Comparison of ENCODE assay signal across 22 mouse cellular contexts in the genomic region with DNA sequence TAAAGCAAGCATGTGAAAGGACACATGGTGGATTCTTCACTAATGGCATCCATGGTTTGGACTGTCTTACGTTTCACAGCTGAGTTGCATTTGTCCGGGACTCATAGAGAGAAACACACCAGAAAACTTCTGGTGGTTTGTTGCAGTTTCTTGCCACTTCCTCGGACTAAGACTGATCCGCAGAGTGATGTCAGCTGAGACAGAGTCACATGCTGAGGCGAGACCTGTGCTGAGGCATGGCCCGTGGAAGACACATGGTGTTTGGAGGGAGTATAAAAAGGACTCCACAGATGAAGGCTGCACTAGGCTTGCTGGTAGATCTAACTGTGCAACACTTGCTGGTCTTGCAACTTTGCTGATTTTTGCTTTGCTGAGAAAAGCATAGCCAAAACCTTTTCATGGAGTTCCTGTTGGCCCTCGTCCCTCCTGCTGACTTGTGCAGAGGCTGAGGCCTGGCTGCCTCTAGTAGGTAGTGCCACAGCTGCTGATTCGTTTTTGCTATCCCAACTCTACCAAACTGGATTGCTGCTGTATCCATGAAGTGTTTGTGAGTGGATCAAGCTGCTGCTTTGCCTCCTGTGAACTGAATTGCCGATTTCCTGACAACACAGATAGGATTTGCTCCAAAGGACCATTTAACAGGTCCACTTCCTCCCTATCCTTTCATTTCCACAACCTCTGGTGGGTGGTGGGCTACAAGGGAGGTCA.
DNase-seq lines count a peak whose midpoint lies in the region; ATAC-seq and TF ChIP-seq lines count a peak whose summit lies in the region.
"Had no signal": no experiment of that assay in that cellular context is flagged by ENCODE, and none has a peak within 500 bp of the region (broad histone marks: within the 10 kb centered on the region; RNA-seq: fewer than 3 reads in every experiment).

No protein-coding gene starts in this region.

- no peak; the same call in 1 of the 2 replicates for ATAC-seq in lung, embryonic 14.5 days (ENCODE audit: insufficient read depth)
- peak; percentile 70 for ATAC-seq in lung, embryonic 16.5 days (ENCODE audit: low read depth)
- ATAC-seq in lung, postnatal 0 days, result no peak
- ATAC-seq: forebrain, embryonic 14.5 days had no signal

- 0 out of 2 replicates have a peak, but pooled peaks cover 4% of the 10 kb centered on the region for H3K4me1 ChIP-seq in lung, embryonic 14.5 days (ENCODE audit: insufficient read depth)
- peaks cover 13% of the 10 kb centered on the region for H3K4me1 ChIP-seq in lung, embryonic 16.5 days (replicated peaks; ENCODE audit: control insufficient read depth, insufficient read depth, low read length)
- H3K4me1 ChIP-seq in lung, postnatal 0 days (ENCODE audit: insufficient read depth, low read depth, low read length), result no peaks in the 10 kb centered on the region
- H3K4me1 ChIP-seq: embryonic facial prominence, embryonic 13.5 days; embryonic facial prominence, embryonic 15.5 days; forebrain, embryonic 10.5 days had no signal

- no peaks in the 10 kb centered on the region for H3K36me3 ChIP-seq in lung, embryonic 14.5 days (ENCODE audit: insufficient read depth)
- no peaks in the 10 kb centered on the region for H3K36me3 ChIP-seq in lung, embryonic 16.5 days (ENCODE audit: control insufficient read depth, insufficient read depth, low read length)
- H3K36me3 ChIP-seq in lung, postnatal 0 days (ENCODE audit: insufficient read depth, low read length), result no peaks in the 10 kb centered on the region
- H3K36me3 ChIP-seq: embryonic facial prominence, embryonic 13.5 days; embryonic facial prominence, embryonic 15.5 days; forebrain, embryonic 10.5 days; forebrain, embryonic 12.5 days had no signal

- DNase-seq in lung, embryonic 14.5 days, result peak; percentile 84
- DNase-seq in lung, adult 18-20 months, result no peak
- DNase-seq in lung, postnatal 0 days (ENCODE audit: low spot score), result no peak
- DNase-seq in lung, postnatal 36 days, result peak; percentile 34
- no peak for DNase-seq in lung, postnatal 14 days
- DNase-seq: adrenal gland, adult 2 months; adrenal gland, postnatal 10 days; adrenal gland, postnatal 25 days; cerebellum, adult 11 months; cerebellum, adult 18-20 months; cerebellum, adult 8-10 months; cerebellum, adult 9-11 months; cerebellum, postnatal 14 days; cerebellum, postnatal 36 days; embryo, embryonic 11 days had no signal

- H3K4me3 ChIP-seq in lung, embryonic 14.5 days (ENCODE audit: low read depth, low read length), result no peak overlapping the region
- H3K4me3 ChIP-seq in lung, embryonic 16.5 days (ENCODE audit: low read length), result no peak overlapping the region
- H3K4me3 ChIP-seq in lung, postnatal 0 days (ENCODE audit: low read depth, low read length), result no peak overlapping the region
- H3K4me3 ChIP-seq: embryonic facial prominence, embryonic 13.5 days; embryonic facial prominence, embryonic 15.5 days; erythroblast, embryonic 14.5 days; forebrain, embryonic 10.5 days; forebrain, embryonic 12.5 days had no signal

- H3K27me3 ChIP-seq in lung, embryonic 14.5 days (ENCODE audit: insufficient read depth, low read length), result no peaks in the 10 kb centered on the region
- H3K27me3 ChIP-seq in lung, embryonic 16.5 days (ENCODE audit: control insufficient read depth, insufficient read depth, low read depth, low read length), result no peaks in the 10 kb centered on the region
- no peaks in the 10 kb centered on the region for H3K27me3 ChIP-seq in lung, postnatal 0 days (replicated peaks; ENCODE audit: insufficient read depth, low read length)
- H3K27me3 ChIP-seq: embryonic facial prominence, embryonic 13.5 days; embryonic facial prominence, embryonic 15.5 days; forebrain, embryonic 12.5 days had no signal

- peak overlapping the region; percentile 71 for H3K27ac ChIP-seq in lung, embryonic 14.5 days (ENCODE audit: low read depth)
- H3K27ac ChIP-seq in lung, embryonic 16.5 days (ENCODE audit: low read length), result peak overlapping the region; percentile 38
- H3K27ac ChIP-seq in lung, postnatal 0 days (ENCODE audit: low read length), result no peak overlapping the region
- H3K27ac ChIP-seq: embryonic facial prominence, embryonic 13.5 days; embryonic facial prominence, embryonic 15.5 days; forebrain, embryonic 10.5 days; forebrain, embryonic 12.5 days had no signal

- WGBS in lung, embryonic 14.5 days, result 62% methylated on average over 9 of the region's 9 CpGs
- 68% methylated on average over 9 of the region's 9 CpGs for WGBS in lung, embryonic 16.5 days
- 70% methylated on average over 9 of the region's 9 CpGs for WGBS in lung, postnatal 0 days

- no peak for TF ChIP-seq EP300 in lung, postnatal 0 days (IDR thresholded peaks at IDR 0.05)

- H3K9ac ChIP-seq in lung, embryonic 14.5 days, result no peak overlapping the region
- H3K9ac ChIP-seq in lung, embryonic 16.5 days (ENCODE audit: low read length), result no peak overlapping the region
- H3K9ac ChIP-seq in lung, postnatal 0 days (replicated peaks; ENCODE audit: low read depth), result no peak overlapping the region
- H3K9ac ChIP-seq: embryonic facial prominence, embryonic 13.5 days; embryonic facial prominence, embryonic 15.5 days; forebrain, embryonic 12.5 days had no signal

- H3K9me3 ChIP-seq in lung, embryonic 14.5 days (ENCODE audit: low read depth, low read length), result no peaks in the 10 kb centered on the region
- H3K9me3 ChIP-seq in lung, embryonic 16.5 days (ENCODE audit: control insufficient read depth, low read length), result no peaks in the 10 kb centered on the region
- no peaks in the 10 kb centered on the region for H3K9me3 ChIP-seq in lung, postnatal 0 days (ENCODE audit: low read length)
- H3K9me3 ChIP-seq: embryonic facial prominence, embryonic 13.5 days; embryonic facial prominence, embryonic 15.5 days; forebrain, embryonic 10.5 days; forebrain, embryonic 12.5 days had no signal

- no peak for TF ChIP-seq CTCF in lung, embryonic 14.5 days (IDR thresholded peaks at IDR 0.05; ENCODE audit: low read depth)
- no peak for TF ChIP-seq CTCF in lung, postnatal 0 days (IDR thresholded peaks at IDR 0.05)

- H3K4me2 ChIP-seq in lung, embryonic 14.5 days, result no peak overlapping the region
- H3K4me2 ChIP-seq in lung, embryonic 16.5 days (ENCODE audit: low read depth, low read length), result no peak overlapping the region
- H3K4me2 ChIP-seq in lung, postnatal 0 days (replicated peaks; ENCODE audit: low read depth, low read length), result no peak overlapping the region
- H3K4me2 ChIP-seq: embryonic facial prominence, embryonic 13.5 days; embryonic facial prominence, embryonic 15.5 days; forebrain, embryonic 12.5 days had no signal

Comparison
In these comparisons a context has a peak if more than half of its experiments do, and no peak if none do; other contexts are left out.
1. DNase-seq: peak in lung, embryonic 14.5 days (single experiment) and lung, postnatal 36 days (single experiment); none in lung, adult 18-20 months (0 of 2), lung, postnatal 0 days (single experiment) and lung, postnatal 14 days (single experiment).